Mouse (Mus musculus): Measurements from ENCODE around the gene Gpr183. TPM values are rescaled to one million over a fixed set of nuclear protein-coding genes. Genes with fewer than 3 reads are reported as not detected.

Gene Gpr183
- polyA plus RNA-seq, 1 experiment from 2014 or later, result 4.0 TPM

GRCm38 (mm10) chr14:121903381-121903876 is 61.6 kb downstream of the Gpr183 start:
- ATAC-seq (ENCODE audit: low FRiP score, low TSS enrichment), result no peak
- H3K27ac ChIP-seq (ENCODE audit: low read length), result no peak overlapping the region
- no peak overlapping the region for H3K9ac ChIP-seq (replicated peaks; ENCODE audit: low read length)
- no peak overlapping the region for H3K4me2 ChIP-seq (replicated peaks; ENCODE audit: low read depth, low read length)
- no peaks in the 10 kb centered on the region for H3K4me1 ChIP-seq (ENCODE audit: insufficient read depth, low read length)
- no peak overlapping the region for H3K4me3 ChIP-seq (ENCODE audit: low read length)
- no peaks in the 10 kb centered on the region for H3K27me3 ChIP-seq (ENCODE audit: insufficient read depth, low read length)
- H3K36me3 ChIP-seq (ENCODE audit: insufficient read depth, low read length), result peaks cover 8% of the 10 kb centered on the region; the same call in 1 of the 2 replicates
- no peaks in the 10 kb centered on the region for H3K9me3 ChIP-seq (ENCODE audit: low read length)
- 94% methylated on average over 7 of the region's 7 CpGs for WGBS

Other genes starting within 250 kb of the Gpr183 start
- gene Dock9, start 167.4 kb downstream of the Gpr183 start, polyA plus RNA-seq (2015; fragmentation: Nextera tagmentation; extraction: Ambion mirVana), result 13.0 and 14.0 TPM in 2 replicates
- gene Ubac2, start 86.6 kb downstream of the Gpr183 start, polyA plus RNA-seq (2015; fragmentation: Nextera tagmentation; extraction: Ambion mirVana), result 77.5 and 79.1 TPM in 2 replicates
- gene Gpr18, start 49.4 kb downstream of the Gpr183 start, polyA plus RNA-seq (2015; fragmentation: Nextera tagmentation; extraction: Ambion mirVana), result not detected in 2 replicates
- not detected in 2 replicates for gene Timm8a2, start 69.5 kb upstream of the Gpr183 start, polyA plus RNA-seq (2015; fragmentation: Nextera tagmentation; extraction: Ambion mirVana)
- gene Tm9sf2, start 141.8 kb upstream of the Gpr183 start, polyA plus RNA-seq (2015; fragmentation: Nextera tagmentation; extraction: Ambion mirVana), result 202 and 214 TPM in 2 replicates
- 31.3 and 35.6 TPM in 2 replicates for gene Clybl, start 216.5 kb upstream of the Gpr183 start, polyA plus RNA-seq (2015; fragmentation: Nextera tagmentation; extraction: Ambion mirVana)